Mouse (Mus musculus): ENCODE results near the gene Ptprg. TPM values are rescaled to one million over a fixed set of nuclear protein-coding genes. Genes with fewer than 3 reads are reported as not detected.
A peak's percentile ranks its signal among the peaks of the same experiment; 100 is the strongest.

Gene Ptprg
- total and polyA plus RNA-seq, 2 experiments from 2014 or later, result 28.5 to 88.7 TPM

- ATAC-seq (peak; percentile 36; the same call in 1 of the 2 replicates), DNase-seq (peak; percentile 33)
- 14% methylated on average over 5 of the region's 5 CpGs for WGBS
- H3K4me2 ChIP-seq (ENCODE audit: low read depth), result no peak overlapping the region
- no peak overlapping the region for H3K9ac ChIP-seq
- no peaks in the 10 kb centered on the region for H3K9me3 ChIP-seq (ENCODE audit: low read length)
- TF ChIP-seq CTCF (IDR thresholded peaks at IDR 0.05; ENCODE audit: low read depth), result no peak
- no peak overlapping the region for H3K4me3 ChIP-seq (ENCODE audit: low read depth, low read length)
- no peaks in the 10 kb centered on the region for H3K4me1 ChIP-seq (ENCODE audit: insufficient read depth)
- H3K36me3 ChIP-seq (ENCODE audit: insufficient read depth), result no peaks in the 10 kb centered on the region
- no peak overlapping the region for H3K27ac ChIP-seq (ENCODE audit: low read depth, low read length)
- no peaks in the 10 kb centered on the region for H3K27me3 ChIP-seq (ENCODE audit: insufficient read depth, low read length)
These were observed 532.8 kb downstream of the Ptprg start for GRCm38 (mm10) chr14:12086167-12086566.

- Histone ChIP-seq H3K9ac (no peak overlapping the region), H3K4me2 (ENCODE audit: low read depth) (no peak overlapping the region), H3K9me3 (ENCODE audit: low read length) (no peaks in the 10 kb centered on the region)
These were observed 536.6 kb downstream of the Ptprg start for GRCm38 (mm10) chr14:12089954-12090353.

DNA sequence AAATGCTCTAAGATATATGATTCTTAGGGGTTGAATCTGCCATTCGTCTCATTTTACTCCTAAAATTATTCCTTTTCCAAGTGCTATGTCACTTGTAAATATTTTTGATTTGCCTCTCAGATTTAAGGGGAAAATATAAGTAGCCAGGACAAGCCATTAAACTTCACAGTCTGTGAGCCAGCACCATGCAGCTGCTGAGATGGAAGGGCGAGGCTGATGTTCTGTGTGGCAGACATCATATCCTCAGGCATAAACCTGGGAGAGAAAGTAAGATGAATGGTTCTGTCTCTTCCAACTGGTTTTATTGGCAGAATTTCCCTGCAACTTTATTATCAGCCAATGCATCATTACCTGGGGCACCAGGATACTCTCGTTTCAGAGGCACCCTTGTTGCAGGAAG lies 538.4 kb downstream of the Ptprg start:
- no peak for TF ChIP-seq CTCF (IDR thresholded peaks at IDR 0.05; ENCODE audit: low read depth)
- Histone ChIP-seq H3K36me3 (ENCODE audit: insufficient read depth) (no peaks in the 10 kb centered on the region), H3K4me3 (ENCODE audit: low read depth, low read length) (no peak overlapping the region), H3K9ac (no peak overlapping the region), H3K27ac (ENCODE audit: low read depth, low read length) (no peak overlapping the region), H3K4me2 (ENCODE audit: low read depth) (no peak overlapping the region), H3K9me3 (ENCODE audit: low read length) (no peaks in the 10 kb centered on the region), H3K27me3 (ENCODE audit: insufficient read depth, low read length) (no peaks in the 10 kb centered on the region), H3K4me1 (ENCODE audit: insufficient read depth) (no peaks in the 10 kb centered on the region)
- ATAC-seq (no peak), DNase-seq (no peak)
- WGBS, result 78% methylated on average over 3 of the region's 3 CpGs

More at GRCm38 (mm10) chr14:12089954-12090353, 536.6 kb downstream of the Ptprg start:
- no peak overlapping the region for H3K27ac ChIP-seq (ENCODE audit: low read depth, low read length)
- no peaks in the 10 kb centered on the region for H3K4me1 ChIP-seq (ENCODE audit: insufficient read depth)
- H3K27me3 ChIP-seq (ENCODE audit: insufficient read depth, low read length), result no peaks in the 10 kb centered on the region
- H3K4me3 ChIP-seq (ENCODE audit: low read depth, low read length), result no peak overlapping the region
- ATAC-seq (no peak), DNase-seq (no peak)
- H3K36me3 ChIP-seq (ENCODE audit: insufficient read depth), result no peaks in the 10 kb centered on the region
- TF ChIP-seq CTCF (IDR thresholded peaks at IDR 0.05; ENCODE audit: low read depth), result no peak

DNA sequence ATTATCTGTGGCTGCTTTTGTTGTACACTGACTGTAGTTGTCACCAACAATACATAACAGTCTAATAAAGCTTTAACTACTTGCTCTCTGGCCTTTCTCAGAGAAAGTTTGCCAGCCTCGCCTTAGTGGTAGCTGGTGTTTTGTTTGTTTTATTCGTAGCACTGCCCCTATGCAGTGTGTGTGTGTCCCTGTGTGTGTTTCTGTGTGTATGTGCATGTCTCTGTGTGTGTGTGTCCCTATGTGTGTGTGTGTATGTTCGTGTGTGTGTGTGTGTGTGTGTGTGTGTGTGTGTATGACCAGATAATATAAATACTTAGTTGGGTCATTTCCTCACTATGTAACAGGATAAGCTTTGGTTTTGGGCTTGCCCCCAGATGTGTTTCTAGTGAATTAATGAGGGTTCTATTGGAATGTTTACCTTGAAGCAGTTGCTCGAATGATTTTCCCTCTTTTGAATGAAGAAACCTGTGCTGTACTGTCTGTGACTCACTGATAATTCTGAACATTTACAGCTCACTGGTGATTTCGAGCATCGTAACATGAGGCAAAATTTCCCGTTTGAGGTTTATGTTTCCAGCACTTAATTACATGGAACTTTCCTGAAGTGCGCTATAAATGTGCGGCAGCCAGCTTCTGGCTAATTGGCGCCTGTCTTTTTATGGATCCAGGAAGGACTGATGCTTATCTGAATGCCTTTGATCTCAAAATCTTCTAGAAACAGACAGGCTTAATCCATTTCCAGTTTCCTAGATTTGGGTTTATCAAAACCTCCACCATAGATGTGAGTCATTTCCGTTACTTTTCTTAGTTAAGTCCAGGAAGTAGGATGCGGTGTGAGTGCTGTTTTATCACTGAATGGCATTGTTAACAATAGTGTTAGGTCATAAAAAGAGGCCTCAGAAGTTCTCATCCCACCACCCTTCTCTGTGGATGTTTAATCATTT lies 546.3 kb downstream of the Ptprg start:
- no peaks in the 10 kb centered on the region for H3K9me3 ChIP-seq (ENCODE audit: low read length)
- no peaks in the 10 kb centered on the region for H3K4me1 ChIP-seq (ENCODE audit: insufficient read depth)
- H3K4me2 ChIP-seq (ENCODE audit: low read depth), result no peak overlapping the region
- H3K9ac ChIP-seq, result no peak overlapping the region
- no peaks in the 10 kb centered on the region for H3K27me3 ChIP-seq (ENCODE audit: insufficient read depth, low read length)
- ATAC-seq, result no peak
- no peak overlapping the region for H3K4me3 ChIP-seq (ENCODE audit: low read depth, low read length)
- no peaks in the 10 kb centered on the region for H3K36me3 ChIP-seq (ENCODE audit: insufficient read depth)
- no peak for DNase-seq
- 72% methylated on average over 12 of the region's 12 CpGs for WGBS
- no peak overlapping the region for H3K27ac ChIP-seq (ENCODE audit: low read depth, low read length)
- no peak for TF ChIP-seq CTCF (IDR thresholded peaks at IDR 0.05; ENCODE audit: low read depth)

DNA sequence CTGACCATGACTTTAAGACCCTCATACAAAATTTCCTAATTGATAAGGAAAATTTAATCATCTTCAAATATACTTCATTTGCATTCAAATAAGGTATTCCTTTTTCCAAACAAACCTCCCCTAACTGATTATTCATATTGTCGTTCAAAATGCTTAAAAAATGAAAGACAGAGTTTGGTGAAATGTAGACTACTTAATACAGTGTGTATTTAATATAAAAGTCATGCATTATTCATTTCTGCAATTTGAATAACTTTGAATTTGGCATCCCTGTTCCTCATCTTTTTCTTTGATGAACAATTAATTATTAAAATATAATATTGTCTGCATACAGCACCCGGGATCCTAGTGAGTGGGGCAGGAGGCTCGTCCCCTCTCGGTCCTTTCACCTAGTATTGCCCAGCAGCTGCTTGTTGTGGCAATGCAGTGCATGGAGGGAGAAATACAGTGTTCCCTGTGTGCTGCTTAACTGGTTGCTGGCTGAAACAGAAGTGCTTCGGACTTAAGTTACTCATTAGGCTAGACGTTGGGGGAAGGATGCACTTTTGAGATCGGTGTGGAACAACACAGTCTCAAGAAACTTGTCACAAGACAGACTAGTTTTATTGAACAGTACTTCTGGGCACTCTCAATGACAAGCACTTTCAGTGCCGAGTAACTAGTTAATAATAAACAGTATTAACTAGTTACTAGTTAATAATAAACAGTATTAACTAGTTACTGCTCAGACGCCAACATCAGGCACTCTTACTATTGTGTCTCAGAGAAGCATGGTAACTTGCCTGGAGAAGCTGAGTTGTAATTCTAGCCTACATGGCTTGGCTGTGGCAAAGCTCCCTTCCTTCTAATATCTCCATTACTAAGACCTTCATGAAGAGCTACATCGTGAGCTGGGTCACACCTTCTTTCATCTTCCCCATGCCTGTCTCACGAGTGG lies 549.3 kb downstream of the Ptprg start:
- TF ChIP-seq CTCF (IDR thresholded peaks at IDR 0.05; ENCODE audit: low read depth), result no peak
- H3K27me3 ChIP-seq (ENCODE audit: insufficient read depth, low read length), result no peaks in the 10 kb centered on the region
- no peak overlapping the region for H3K27ac ChIP-seq (ENCODE audit: low read depth, low read length)
- WGBS, result 72% methylated on average over 11 of the region's 11 CpGs
- H3K36me3 ChIP-seq (ENCODE audit: insufficient read depth), result no peaks in the 10 kb centered on the region
- no peak for DNase-seq
- H3K9ac ChIP-seq, result no peak overlapping the region
- H3K4me3 ChIP-seq (ENCODE audit: low read depth, low read length), result no peak overlapping the region
- no peaks in the 10 kb centered on the region for H3K9me3 ChIP-seq (ENCODE audit: low read length)
- ATAC-seq, result peak; percentile 58; the same call in 1 of the 2 replicates
- no peaks in the 10 kb centered on the region for H3K4me1 ChIP-seq (ENCODE audit: insufficient read depth)
- no peak overlapping the region for H3K4me2 ChIP-seq (ENCODE audit: low read depth)

DNA sequence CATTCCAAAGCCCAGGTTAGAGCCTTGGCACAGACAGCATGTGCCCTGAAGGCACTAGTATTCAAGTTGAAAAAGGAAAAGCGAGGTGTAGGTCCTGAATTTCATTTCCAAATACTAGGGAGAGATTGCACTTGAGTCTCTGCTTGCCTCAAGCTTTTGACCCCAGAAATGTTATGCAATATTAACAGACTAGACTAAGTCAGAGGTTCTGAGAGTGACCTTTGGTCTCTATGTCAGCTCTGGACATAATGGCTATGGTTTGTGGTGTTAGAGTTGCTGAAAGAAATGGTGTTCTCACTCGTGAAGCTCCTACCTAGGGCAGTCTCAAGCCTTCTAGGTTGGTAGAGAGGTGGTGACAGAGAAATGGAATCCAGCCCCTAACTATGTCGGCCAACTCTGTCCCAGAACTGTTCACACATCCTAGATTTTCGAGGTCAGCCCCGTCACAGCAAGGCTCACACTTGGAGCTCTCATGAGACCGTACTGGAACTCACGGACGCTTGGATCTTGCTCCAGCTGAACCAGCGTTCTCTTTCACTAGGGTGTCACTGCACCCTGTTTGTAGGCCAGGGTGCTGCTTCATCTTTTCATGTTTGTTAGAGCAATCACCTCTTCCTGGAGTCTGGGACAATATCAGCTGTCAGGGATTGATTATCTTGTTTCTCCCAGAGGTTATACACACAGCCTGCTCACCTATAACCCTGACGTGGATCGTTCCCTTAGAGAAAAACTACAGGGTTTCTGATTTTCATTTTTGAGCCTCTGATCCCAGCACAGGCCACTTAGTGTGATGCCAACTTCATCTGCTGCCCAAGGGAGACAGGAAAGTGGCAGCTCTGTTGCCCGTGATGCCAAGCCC lies 551.2 kb downstream of the Ptprg start:
- WGBS, result 86% methylated on average over 12 of the region's 12 CpGs

More for the DNA sequence above, 551.2 kb downstream of the Ptprg start:
- TF ChIP-seq CTCF (IDR thresholded peaks at IDR 0.05; ENCODE audit: low read depth), result no peak
- Histone ChIP-seq H3K27me3 (ENCODE audit: insufficient read depth, low read length) (no peaks in the 10 kb centered on the region), H3K9ac (no peak overlapping the region), H3K27ac (ENCODE audit: low read depth, low read length) (no peak overlapping the region), H3K36me3 (ENCODE audit: insufficient read depth) (no peaks in the 10 kb centered on the region), H3K4me2 (ENCODE audit: low read depth) (no peak overlapping the region), H3K9me3 (ENCODE audit: low read length) (no peaks in the 10 kb centered on the region), H3K4me1 (ENCODE audit: insufficient read depth) (no peaks in the 10 kb centered on the region), H3K4me3 (ENCODE audit: low read depth, low read length) (no peak overlapping the region)
- DNase-seq (no peak), ATAC-seq (no peak)
